Mouse (Mus musculus) CH12.LX (cell line): ENCODE results near the gene Tradd. TPM values are rescaled to one million over a fixed set of nuclear protein-coding genes. Genes with fewer than 3 reads are reported as not detected.

Experiments used
- DNase-seq: peaks from one replicate; pipeline ENCODE4 v3.0.0-alpha.2; 2013; ENCODE audit errors: extremely low read depth
- H3K27ac ChIP-seq: 2 replicates; pipeline ENCODE4 v1.5.1; 2012; ENCODE audit warnings: low read depth, mild to moderate bottlenecking, control low read depth, moderate library complexity; ENCODE audit not compliant: insufficient read depth
- H3K27me3 ChIP-seq: replicated peaks from 2 replicates; pipeline ENCODE3; 2012; ENCODE audit warnings: inconsistent platforms
- H3K36me3 ChIP-seq, 2 experiments: replicated peaks in 1 of 2; 2 replicates each; pipeline versions ENCODE3 to v1.6.1; 2012; ENCODE audit warnings: inconsistent platforms in 1 of 2, low read length in 1 of 2, mild to moderate bottlenecking in 1 of 2, mixed read lengths in 1 of 2, moderate library complexity in 1 of 2; ENCODE audit not compliant: control insufficient read depth in 1 of 2, insufficient read depth in 1 of 2
- H3K4me1 ChIP-seq, 2 experiments: 2 replicates each; pipeline ENCODE4 v1.6.1; 2012; ENCODE audit warnings: inconsistent platforms in 1 of 2, moderate library complexity in 1 of 2; ENCODE audit not compliant: insufficient read depth in 2 of 2, control insufficient read depth in 1 of 2
- H3K4me2 ChIP-seq: 2 replicates; pipeline ENCODE4 v1.6.1; 2012; ENCODE audit warnings: low read depth, mild to moderate bottlenecking, control low read depth; ENCODE audit not compliant: poor library complexity, insufficient read depth, severe bottlenecking
- H3K4me3 ChIP-seq, 3 experiments: fragments of 150-350 bp in 1 of 3; sonication (generic) in 1 of 3; replicated peaks in 1 of 3; 2 replicates each; pipeline versions ENCODE3 to v1.5.1; 2011 to 2012; ENCODE audit warnings: low read depth in 2 of 3, low read length in 2 of 3, mild to moderate bottlenecking in 2 of 3, moderate library complexity in 2 of 3, control low read depth in 1 of 3, improper control_type of control experiment in 1 of 3, inconsistent platforms in 1 of 3, mixed read lengths in 1 of 3; ENCODE audit not compliant: poor library complexity in 1 of 3
- H3K79me2 ChIP-seq: replicated peaks from 2 replicates; pipeline ENCODE4 v1.6.1; 2012; ENCODE audit warnings: mild to moderate bottlenecking, moderate library complexity; ENCODE audit not compliant: control insufficient read depth, poor library complexity, insufficient read depth, severe bottlenecking; ENCODE audit errors: extremely low read depth
- H3K9ac ChIP-seq: 2 replicates; pipeline ENCODE4 v1.6.1; 2012; ENCODE audit warnings: low read depth, mild to moderate bottlenecking, control low read depth, moderate library complexity; ENCODE audit not compliant: insufficient read depth
- H3K9me3 ChIP-seq: replicated peaks from 2 replicates; pipeline ENCODE3; 2012; ENCODE audit warnings: low read length, inconsistent platforms, mixed read lengths
- BHLHE40 ChIP-seq: IDR thresholded peaks from 2 replicates; pipeline ENCODE4 v1.6.1; 2011; ENCODE audit warnings: mild to moderate bottlenecking, low read depth, low read length, improper control_type of control experiment
- CHD1 ChIP-seq: IDR thresholded peaks from 2 replicates; pipeline ENCODE4 v1.6.1; 2012; ENCODE audit warnings: low read depth, low read length, improper control_type of control experiment, inconsistent platforms
- CTCF ChIP-seq, 2 experiments: IDR thresholded peaks in 1 of 2; conservative IDR thresholded peaks in 1 of 2; 2 replicates each; pipeline ENCODE4 v1.5.1; 2011 to 2012; ENCODE audit warnings: low read depth in 2 of 2, low read length in 2 of 2, improper control_type of control experiment in 1 of 2, inconsistent platforms in 1 of 2, mild to moderate bottlenecking in 1 of 2, moderate library complexity in 1 of 2
- EP300 ChIP-seq: IDR thresholded peaks from 2 replicates; pipeline ENCODE4 v1.6.1; 2011; ENCODE audit warnings: low read length, improper control_type of control experiment
- ETS1 ChIP-seq: conservative IDR thresholded peaks from 2 replicates; pipeline ENCODE4 v1.6.1; 2012; ENCODE audit warnings: low read depth, mild to moderate bottlenecking, inconsistent platforms, low read length, improper control_type of control experiment, moderate library complexity
- HCFC1 ChIP-seq: IDR thresholded peaks from 2 replicates; pipeline ENCODE4 v1.6.1; 2012; ENCODE audit warnings: low read depth, mild to moderate bottlenecking, inconsistent platforms, low read length, improper control_type of control experiment
- IRF4 ChIP-seq: IDR thresholded peaks from 2 replicates; pipeline ENCODE4 v1.6.1; 2014; ENCODE audit warnings: low read depth, mild to moderate bottlenecking, inconsistent platforms, low read length, improper control_type of control experiment
- JUND ChIP-seq: conservative IDR thresholded peaks from 2 replicates; pipeline ENCODE4 v1.6.1; 2011; ENCODE audit warnings: low read depth, low read length, improper control_type of control experiment
- MEF2A ChIP-seq: IDR thresholded peaks from 2 replicates; pipeline ENCODE4 v1.6.1; 2014; ENCODE audit warnings: low read depth, mild to moderate bottlenecking, inconsistent platforms, low read length, improper control_type of control experiment, borderline replicate concordance
- MXI1 ChIP-seq: IDR thresholded peaks from 2 replicates; pipeline ENCODE4 v1.6.1; 2011; ENCODE audit warnings: mild to moderate bottlenecking, low read depth, low read length, improper control_type of control experiment
- MYC ChIP-seq: IDR thresholded peaks from 2 replicates; pipeline ENCODE4 v1.6.1; 2011; ENCODE audit warnings: low read depth, mild to moderate bottlenecking, improper control_type of control experiment, low read length
- POLR2AphosphoS2 ChIP-seq: IDR thresholded peaks from 2 replicates; pipeline ENCODE4 v1.6.1; 2011; ENCODE audit warnings: low read depth, low read length, improper control_type of control experiment
- RAD21 ChIP-seq: IDR thresholded peaks from 2 replicates; pipeline ENCODE4 v1.6.1; 2011; ENCODE audit warnings: low read depth, mild to moderate bottlenecking, low read length, improper control_type of control experiment, moderate library complexity
- SMC3 ChIP-seq: IDR thresholded peaks from 2 replicates; pipeline ENCODE4 v1.6.1; 2011; ENCODE audit warnings: low read depth, low read length, improper control_type of control experiment
- UBTF ChIP-seq: IDR thresholded peaks from 2 replicates; pipeline ENCODE4 v1.6.1; 2012; ENCODE audit warnings: low read depth, mild to moderate bottlenecking, inconsistent platforms, low read length, improper control_type of control experiment, moderate library complexity
- USF1 ChIP-seq: IDR thresholded peaks from 2 replicates; pipeline ENCODE4 v1.6.1; 2014; ENCODE audit warnings: low read depth, mild to moderate bottlenecking, inconsistent platforms, low read length, improper control_type of control experiment
- USF2 ChIP-seq: conservative IDR thresholded peaks from 2 replicates; pipeline ENCODE4 v1.6.1; 2011; ENCODE audit warnings: low read depth, low read length, improper control_type of control experiment
- ZC3H11A ChIP-seq: IDR thresholded peaks from 2 replicates; pipeline ENCODE4 v1.6.1; 2012; ENCODE audit warnings: low read depth, mild to moderate bottlenecking, inconsistent platforms, low read length, improper control_type of control experiment
- ZKSCAN1 ChIP-seq: IDR thresholded peaks from 2 replicates; pipeline ENCODE4 v1.6.1; 2012; ENCODE audit warnings: low read depth, inconsistent platforms, low read length, improper control_type of control experiment, borderline replicate concordance
- ZNF384 ChIP-seq: IDR thresholded peaks from 2 replicates; pipeline ENCODE4 v1.6.1; 2012; ENCODE audit warnings: low read depth, low read length, improper control_type of control experiment, inconsistent platforms
- dilution Hi-C: fragments of 300-500 bp; cut with MboI; formaldehyde crosslinking; loops from 2 replicates; pipeline ENCODE4 v1.14.3; 2020; ENCODE audit warnings: low sequenced_read_pairs; ENCODE audit not compliant: extremely low pct_unique_long_range_greater_than_20kb, extremely low pct_ligation_motif_present
- in situ Hi-C: fragments of 300-500 bp; cut with MboI; formaldehyde crosslinking; loops from 3 replicates; pipeline ENCODE4 v1.14.3; 2019; ENCODE audit warnings: low sequenced_read_pairs, low pct_ligation_motif_present, low pct_unique_long_range_greater_than_20kb, mixed read lengths
- polyA plus RNA-seq: library from polyadenylated mRNA; unstranded; fragments of >175 nt; gene quantifications from 2 replicates; pipeline ENCODE4 v1.2.1, GENCODE M21; 2012; ENCODE audit warnings: low read depth; ENCODE audit not compliant: insufficient read length
- total RNA-seq, 2 experiments: library from RNA; depleted of rRNA; stranded (reverse); fragments of 300-350 nt in 1 of 2; fragments of >200 nt in 1 of 2; gene quantifications; 2 replicates each; pipeline ENCODE4 v1.2.3; 2012 to 2014

Gene Tradd
- total and polyA plus RNA-seq, 3 experiments, result 18.6 to 30.8 (median 20.4) TPM

DNA sequence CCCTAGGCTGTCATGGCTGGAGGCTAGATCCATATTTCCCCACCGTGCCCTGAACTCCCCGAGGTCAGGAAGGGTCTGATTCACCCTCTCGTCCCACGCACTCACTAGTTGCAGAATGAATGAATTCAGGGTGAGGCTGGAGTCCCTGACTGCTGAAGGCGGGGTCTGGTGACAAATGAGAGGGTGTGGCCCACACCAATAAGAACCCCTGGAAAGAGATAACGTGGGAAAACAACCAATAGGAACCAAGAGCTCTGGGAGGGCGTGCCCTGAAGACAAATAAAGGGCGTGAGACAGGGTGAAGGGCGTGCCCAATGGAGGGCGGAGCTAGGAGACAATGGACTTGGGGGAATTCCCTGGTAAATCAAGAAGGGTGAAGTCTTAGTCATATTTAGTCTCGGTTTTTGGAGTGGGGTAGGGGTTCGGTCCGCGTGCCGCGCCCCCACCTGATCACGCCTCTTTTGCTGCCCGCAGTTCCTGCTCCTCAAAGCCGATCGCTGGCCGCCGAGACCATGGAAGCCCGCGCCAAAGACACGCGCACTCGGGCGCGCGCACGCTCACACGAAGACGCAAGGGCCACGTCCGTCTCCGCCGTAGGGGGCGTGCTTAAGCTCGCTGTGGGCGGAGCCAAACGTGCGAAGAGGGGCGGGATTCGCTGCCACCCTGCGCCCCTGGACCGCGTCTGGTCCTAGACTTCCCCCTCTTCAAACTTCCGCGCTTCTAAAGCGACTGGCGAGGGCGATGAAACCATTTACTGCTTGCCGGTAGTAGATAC, 24.7 kb upstream of the Tradd start (continued):
- no peak for TF ChIP-seq ZNF384

DNA sequence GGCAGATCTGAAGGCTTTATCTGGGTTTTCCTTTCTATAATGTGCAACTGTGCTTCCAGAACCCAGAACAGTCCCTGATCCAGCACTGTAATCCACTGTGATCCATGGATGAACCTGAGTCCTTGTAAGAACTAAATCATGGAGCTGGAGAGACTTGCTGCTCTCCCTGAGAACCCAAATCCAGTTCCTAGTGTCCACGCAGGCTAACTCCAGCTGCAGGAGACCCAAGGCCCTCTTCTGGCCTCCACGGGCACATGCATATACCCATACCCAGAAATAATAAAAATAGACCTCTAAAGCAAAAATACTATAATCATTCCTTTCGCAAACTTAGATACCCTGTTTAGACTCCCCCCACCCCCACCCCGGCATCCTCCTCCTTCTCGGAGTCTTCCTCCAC, 23.8 kb upstream of the Tradd start:
- Histone ChIP-seq H3K4me3 (peak overlapping the region in 2 of 3 experiments; percentile 34 to 63), H3K79me2 (no peaks in the 10 kb centered on the region), H3K4me2 (peak overlapping the region; percentile 79), H3K27ac (no peak overlapping the region), H3K36me3 (peaks cover 7 to 37% of the 10 kb centered on the region in 2 experiments), H3K27me3 (no peaks in the 10 kb centered on the region), H3K9me3 (no peaks in the 10 kb centered on the region), H3K4me1 (peaks cover 5 to 23% of the 10 kb centered on the region in 2 experiments), H3K9ac (peak overlapping the region; percentile 41; the same call in 1 of the 2 replicates)
- in situ Hi-C loops (loop anchor here (10.0 kb wide), 1 partner anchor 163 kb away; no protein-coding TSS in a partner anchor), dilution Hi-C loops (no loop called here)
- no peak for DNase-seq
- TF ChIP-seq ZC3H11A (no peak), SMC3 (peak; percentile 21; the same call in 1 of the 2 replicates), CTCF (conservative IDR thresholded peaks at IDR 0.05 in 1 of 2, IDR thresholded peaks at IDR 0.05 in 1 of 2; ENCODE audit: low read depth in 2 of 2, low read length in 2 of 2) (peak in 1 of 2 experiments; percentile 38; a peak in 2 of 4 replicates)

DNA sequence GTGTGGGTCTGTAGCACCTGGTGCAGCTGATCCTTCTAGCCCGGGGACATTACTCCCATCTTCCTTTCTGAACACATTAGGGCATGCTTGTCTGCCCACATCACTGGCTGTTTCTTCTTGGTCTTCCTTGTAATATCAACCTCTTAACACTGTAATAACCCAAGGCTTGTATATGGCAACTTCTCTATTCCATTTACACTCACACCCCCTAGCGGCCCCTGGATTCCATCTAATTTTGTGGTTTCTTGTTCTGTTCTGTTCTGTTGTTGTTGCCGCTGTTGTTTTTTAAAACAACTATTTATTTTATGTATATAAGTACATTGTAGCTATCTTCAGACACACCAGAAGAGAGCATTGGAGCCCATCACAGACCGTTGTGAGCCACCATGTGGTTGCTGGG, 22.5 kb upstream of the Tradd start:
- dilution Hi-C loops, result no loop called here
- peaks cover 5 to 23% of the 10 kb centered on the region in 2 experiments for H3K4me1 ChIP-seq

DNA sequence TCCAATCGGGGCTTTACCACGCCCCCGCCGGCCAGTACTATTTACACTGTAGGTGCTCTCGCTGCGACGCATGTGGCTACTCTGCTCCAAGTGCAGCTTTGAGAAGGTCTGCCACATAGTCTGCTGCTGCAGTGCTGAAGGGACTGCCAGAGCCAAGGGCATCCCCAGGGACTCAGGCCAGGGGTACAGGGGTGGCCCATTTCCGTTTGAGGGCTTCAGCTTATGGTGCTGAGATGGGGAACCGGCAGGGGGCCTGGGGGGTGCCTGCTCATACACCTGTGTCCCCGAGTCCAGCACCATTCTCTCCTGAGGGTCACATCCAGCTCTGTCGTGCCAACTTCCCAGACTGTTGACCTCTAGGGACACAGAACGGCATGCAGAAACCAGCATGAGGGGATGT, 21.1 kb upstream of the Tradd start:
- H3K27me3 ChIP-seq, result no peaks in the 10 kb centered on the region
- no peak overlapping the region for H3K9ac ChIP-seq
- H3K4me3 ChIP-seq, result no peak overlapping the region
- no peak for DNase-seq
- peaks cover 13 to 50% of the 10 kb centered on the region in 2 experiments for H3K36me3 ChIP-seq
- no peaks in the 10 kb centered on the region for H3K79me2 ChIP-seq
- no peak for TF ChIP-seq HCFC1
- TF ChIP-seq EP300, result no peak
- TF ChIP-seq BHLHE40, result no peak
- TF ChIP-seq ETS1, result no peak
- TF ChIP-seq CHD1, result no peak
- no peak for TF ChIP-seq CTCF (conservative IDR thresholded peaks at IDR 0.05 in 1 of 2, IDR thresholded peaks at IDR 0.05 in 1 of 2; ENCODE audit: low read depth in 2 of 2, low read length in 2 of 2)
- TF ChIP-seq MXI1, result no peak
- no peak for TF ChIP-seq USF2
- no peak for TF ChIP-seq ZKSCAN1
- no peak for TF ChIP-seq MEF2A
- no peak for TF ChIP-seq MYC
- no peak for TF ChIP-seq RAD21
- TF ChIP-seq USF1, result no peak
- no peak for TF ChIP-seq IRF4
- no peak for TF ChIP-seq UBTF
- TF ChIP-seq, all 38 proteins: peak for 0
- H3K9me3 ChIP-seq, result no peaks in the 10 kb centered on the region
- peaks cover 5 to 23% of the 10 kb centered on the region in 2 experiments for H3K4me1 ChIP-seq
- in situ Hi-C loops (loop anchor here (10.0 kb wide), 1 partner anchor 161 kb away; no protein-coding TSS in a partner anchor), dilution Hi-C loops (no loop called here)
- H3K4me2 ChIP-seq, result no peak overlapping the region
- H3K27ac ChIP-seq, result no peak overlapping the region

More for the DNA sequence above, 22.5 kb upstream of the Tradd start:
- H3K9me3 ChIP-seq, result no peaks in the 10 kb centered on the region
- peak in 1 of 2 experiments; percentile 52; a peak in 2 of 4 replicates for TF ChIP-seq CTCF (conservative IDR thresholded peaks at IDR 0.05 in 1 of 2, IDR thresholded peaks at IDR 0.05 in 1 of 2; ENCODE audit: low read depth in 2 of 2, low read length in 2 of 2)
- TF ChIP-seq JUND, result no peak
- no peak for TF ChIP-seq MEF2A
- TF ChIP-seq RAD21, result peak; percentile 33
- TF ChIP-seq ETS1, result no peak
- TF ChIP-seq POLR2AphosphoS2, result no peak
- TF ChIP-seq CHD1, result no peak
- H3K4me2 ChIP-seq, result no peak overlapping the region
- H3K36me3 ChIP-seq, result peaks cover 13 to 40% of the 10 kb centered on the region in 2 experiments
- in situ Hi-C loops, result loop anchor here (10.0 kb wide), 1 partner anchor 162 kb away; no protein-coding TSS in a partner anchor
- no peak overlapping the region for H3K9ac ChIP-seq
- no peak for DNase-seq
- no peak overlapping the region for H3K27ac ChIP-seq
- no peak overlapping the region for H3K4me3 ChIP-seq
- H3K79me2 ChIP-seq, result no peaks in the 10 kb centered on the region
- no peaks in the 10 kb centered on the region for H3K27me3 ChIP-seq
